Mouse (Mus musculus): ENCODE data around the gene Ces1d.

DNA sequence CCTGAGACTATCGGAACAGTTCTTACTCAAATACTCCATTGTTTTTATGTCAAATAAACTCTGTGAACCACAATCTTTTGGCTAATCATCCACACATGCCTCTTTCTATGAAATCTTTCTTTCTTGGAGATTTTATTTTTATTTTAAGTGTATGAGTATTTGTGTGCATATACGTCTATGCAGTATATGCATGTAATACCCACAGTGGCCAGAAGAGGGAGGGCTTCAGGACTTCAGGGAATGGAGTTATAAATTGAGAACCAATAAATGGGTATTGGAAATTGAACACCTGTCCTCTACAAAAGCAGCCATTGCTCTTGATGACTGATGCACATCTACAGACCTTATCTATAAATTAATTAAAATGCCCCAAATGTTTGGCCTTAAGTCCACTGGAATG, 65.4 kb downstream of the Ces1d start:
- TF ChIP-seq CTCF (IDR thresholded peaks at IDR 0.05; ENCODE audit: borderline replicate concordance, extremely low read depth, insufficient read depth, insufficient read length) (peak; percentile 10; the same call in 1 of the 2 replicates), POLR2A (IDR thresholded peaks at IDR 0.05; ENCODE audit: borderline replicate concordance, extremely low read depth, insufficient read depth, insufficient read length, poor library complexity, severe bottlenecking) (no peak)

Measured in brain, embryonic 14.5 days (tissue).